In genomic region chr2:103899713-103900112, GRCm38 (mm10) we compare ENCODE assay signal across 13 mouse cellular contexts. TPM values are rescaled to one million over a fixed set of nuclear protein-coding genes. Genes with fewer than 3 reads are reported as not detected.
DNase-seq lines count a peak whose midpoint lies in the region; ATAC-seq and TF ChIP-seq lines count a peak whose summit lies in the region.
"Had no signal": no experiment of that assay in that cellular context is flagged by ENCODE, and none has a peak within 500 bp of the region (broad histone marks: within the 10 kb centered on the region; RNA-seq: fewer than 3 reads in every experiment).

No protein-coding gene starts in this region.

- no peaks in the 10 kb centered on the region for H3K79me2 ChIP-seq in liver, adult 2 months (ENCODE audit: control insufficient read depth, insufficient read depth, low read length)

- no peak for ATAC-seq in forebrain, postnatal 0 days
- ATAC-seq in liver, embryonic 11.5 days (replicated peaks; ENCODE audit: low FRiP score) = no peak
- ATAC-seq in liver, embryonic 16.5 days (ENCODE audit: low read depth) = no peak
- ATAC-seq: hindbrain, postnatal 0 days had no signal

- H3K27ac ChIP-seq in forebrain, embryonic 10.5 days = 0 out of 2 replicates have a peak overlapping the region, but pooled peaks have one; percentile 15
- no peak overlapping the region for H3K27ac ChIP-seq in forebrain, postnatal 0 days (ENCODE audit: low read depth, low read length)
- no peak overlapping the region for H3K27ac ChIP-seq in liver, adult 2 months (replicated peaks; ENCODE audit: insufficient read depth, low read depth, low read length)
- H3K27ac ChIP-seq in liver, embryonic 11.5 days (ENCODE audit: low read depth, low read length) = no peak overlapping the region
- peak overlapping the region; percentile 77 for H3K27ac ChIP-seq in liver, embryonic 16.5 days (ENCODE audit: low read length)
- H3K27ac ChIP-seq: hindbrain, postnatal 0 days; midbrain, embryonic 10.5 days; neural tube, embryonic 12.5 days; stomach, embryonic 15.5 days had no signal

- no peak overlapping the region for H3K9ac ChIP-seq in forebrain, postnatal 0 days
- H3K9ac ChIP-seq in liver, adult 2 months (ENCODE audit: low read depth, low read length) = no peak overlapping the region
- H3K9ac ChIP-seq in liver, embryonic 11.5 days (ENCODE audit: low read depth, low read length) = no peak overlapping the region
- H3K9ac ChIP-seq in liver, embryonic 16.5 days (ENCODE audit: low read depth, low read length) = peak overlapping the region; percentile 62
- H3K9ac ChIP-seq: neural tube, embryonic 12.5 days; stomach, embryonic 15.5 days had no signal

- H3K4me1 ChIP-seq in forebrain, embryonic 10.5 days = peaks cover 52% of the 10 kb centered on the region
- no peaks in the 10 kb centered on the region for H3K4me1 ChIP-seq in forebrain, postnatal 0 days (ENCODE audit: insufficient read depth)
- no peaks in the 10 kb centered on the region for H3K4me1 ChIP-seq in liver, adult 2 months (ENCODE audit: control insufficient read depth, insufficient read depth, low read length)
- peaks cover 72% of the 10 kb centered on the region for H3K4me1 ChIP-seq in liver, embryonic 11.5 days (replicated peaks; ENCODE audit: control insufficient read depth, insufficient read depth, low read length)
- H3K4me1 ChIP-seq in liver, embryonic 16.5 days (ENCODE audit: control insufficient read depth, low read depth, low read length) = peaks cover 76% of the 10 kb centered on the region

- intact Hi-C loops in heart, postnatal 14 days (cut with DNase I) = loop anchor here (2.0 kb wide), 1 partner anchor 71 kb away; no protein-coding TSS in a partner anchor

- 93% methylated on average over 6 of the region's 6 CpGs for WGBS in forebrain, embryonic 10.5 days
- WGBS in forebrain, postnatal 0 days = 57% methylated on average over 6 of the region's 6 CpGs
- 62% methylated on average over 6 of the region's 6 CpGs for WGBS in liver, adult 2 months
- 90% methylated on average over 6 of the region's 6 CpGs for WGBS in liver, embryonic 11.5 days
- WGBS in liver, embryonic 16.5 days (ENCODE audit: insufficient replicate concordance) = 86% methylated on average over 6 of the region's 6 CpGs

- no peak overlapping the region for H3K4me2 ChIP-seq in forebrain, postnatal 0 days (ENCODE audit: low read depth)
- no peak overlapping the region for H3K4me2 ChIP-seq in liver, embryonic 11.5 days
- H3K4me2 ChIP-seq in liver, embryonic 16.5 days (ENCODE audit: low read depth, low read length) = peak overlapping the region; percentile 58
- H3K4me2 ChIP-seq: neural tube, embryonic 12.5 days; stomach, embryonic 15.5 days had no signal

- H3K4me3 ChIP-seq in forebrain, embryonic 10.5 days = no peak overlapping the region
- no peak overlapping the region for H3K4me3 ChIP-seq in forebrain, postnatal 0 days (ENCODE audit: low read depth, low read length)
- no peak overlapping the region for H3K4me3 ChIP-seq in liver, adult 2 months (ENCODE audit: insufficient read depth, low read depth, low read length)
- H3K4me3 ChIP-seq in liver, embryonic 11.5 days (ENCODE audit: low read depth, low read length) = no peak overlapping the region
- H3K4me3 ChIP-seq in liver, embryonic 16.5 days (ENCODE audit: low read depth, low read length) = peak overlapping the region; percentile 55
- H3K4me3 ChIP-seq: midbrain, embryonic 10.5 days; neural tube, embryonic 12.5 days; stomach, embryonic 15.5 days had no signal

- no peaks in the 10 kb centered on the region for H3K9me3 ChIP-seq in forebrain, embryonic 10.5 days
- no peaks in the 10 kb centered on the region for H3K9me3 ChIP-seq in forebrain, postnatal 0 days (ENCODE audit: low read length)
- no peaks in the 10 kb centered on the region for H3K9me3 ChIP-seq in liver, embryonic 11.5 days (ENCODE audit: control insufficient read depth, low read length)
- H3K9me3 ChIP-seq in liver, embryonic 16.5 days (replicated peaks; ENCODE audit: control insufficient read depth, low read length) = no peaks in the 10 kb centered on the region
- H3K9me3 ChIP-seq: midbrain, embryonic 10.5 days; neural tube, embryonic 12.5 days; stomach, embryonic 15.5 days had no signal

- H3K36me3 ChIP-seq in forebrain, embryonic 10.5 days (replicated peaks) = no peaks in the 10 kb centered on the region
- no peaks in the 10 kb centered on the region for H3K36me3 ChIP-seq in forebrain, postnatal 0 days (ENCODE audit: insufficient read depth)
- H3K36me3 ChIP-seq in liver, adult 2 months (ENCODE audit: control insufficient read depth, insufficient read depth, low read length) = no peaks in the 10 kb centered on the region
- H3K36me3 ChIP-seq in liver, embryonic 11.5 days (ENCODE audit: control insufficient read depth, insufficient read depth, low read length) = no peaks in the 10 kb centered on the region
- H3K36me3 ChIP-seq in liver, embryonic 16.5 days (ENCODE audit: control insufficient read depth, insufficient read depth) = no peaks in the 10 kb centered on the region
- H3K36me3 ChIP-seq: midbrain, embryonic 10.5 days; neural tube, embryonic 12.5 days; stomach, embryonic 15.5 days had no signal

- TF ChIP-seq POLR2A in liver, adult 2 months (IDR thresholded peaks at IDR 0.05; ENCODE audit: extremely low read depth, insufficient read depth, low read length) = no peak

- H3K27me3 ChIP-seq in forebrain, embryonic 10.5 days (ENCODE audit: poor library complexity, severe bottlenecking) = peaks cover 13% of the 10 kb centered on the region; the same call in 1 of the 2 replicates
- H3K27me3 ChIP-seq in forebrain, postnatal 0 days (ENCODE audit: insufficient read depth, low read length) = no peaks in the 10 kb centered on the region
- no peaks in the 10 kb centered on the region for H3K27me3 ChIP-seq in liver, adult 2 months (ENCODE audit: control insufficient read depth, insufficient read depth, low read length)
- no peaks in the 10 kb centered on the region for H3K27me3 ChIP-seq in liver, embryonic 11.5 days (replicated peaks; ENCODE audit: control insufficient read depth, insufficient read depth, low read length)
- H3K27me3 ChIP-seq in liver, embryonic 16.5 days (ENCODE audit: control insufficient read depth, insufficient read depth, low read depth, low read length) = no peaks in the 10 kb centered on the region
- H3K27me3 ChIP-seq: neural tube, embryonic 12.5 days; stomach, embryonic 15.5 days had no signal

- TF ChIP-seq CTCF in forebrain, postnatal 0 days (IDR thresholded peaks at IDR 0.05; ENCODE audit: low read depth) = no peak
- TF ChIP-seq CTCF in liver, adult 2 months (IDR thresholded peaks at IDR 0.05; ENCODE audit: low read depth, low read length) = no peak

- DNase-seq in forebrain, embryonic 10.5 days (ENCODE audit: extremely low spot score, low spot score) = no peak
- DNase-seq in forebrain, postnatal 0 days = no peak
- DNase-seq in liver, adult 2 months (ENCODE audit: extremely low read depth, low read depth, low spot score) = peak; percentile 49
- DNase-seq in liver, embryonic 11.5 days (ENCODE audit: low spot score) = no peak
- peak; percentile 37 to 60 for DNase-seq in heart, postnatal 14 days
- no peak for DNase-seq in urinary bladder, adult 2 months (ENCODE audit: low spot score)
- DNase-seq: cerebellum, adult 11-12 months; layer of hippocampus, adult 9-11 months had no signal

RNA-seq across cellular contexts. Expression of gene Lmo2, which starts 58.1 kb away (rescaled TPM):
- 24.3 and 26.4 TPM in 2 replicates for polyA plus RNA-seq in forebrain, embryonic 10.5 days (2016; fragmentation: Nextera tagmentation; extraction: Ambion mirVana)
- total RNA-seq in forebrain, postnatal 0 days (2014; rRNA removed) = 19.9 and 23.8 TPM in 2 replicates
- 26.9 and 27.8 TPM in 2 replicates for polyA plus RNA-seq in forebrain, postnatal 0 days (2015; fragmentation: Nextera tagmentation; extraction: Ambion mirVana)
- 4.5 and 5.1 TPM in 2 replicates for total RNA-seq in liver, adult 2 months (2014; rRNA removed)
- 2.4 and 3.8 TPM in 2 replicates for polyA plus RNA-seq in liver, adult 2 months (2012; rRNA removed)
- polyA plus RNA-seq in liver, embryonic 11.5 days (2014; fragmentation: Nextera tagmentation; extraction: Ambion mirVana) = 185 and 191 TPM in 2 replicates
- 10 to 100 TPM; 16.9 to 22.2 TPM for total RNA-seq in heart, postnatal 14 days (2021)
- 126 and 128 TPM in 2 replicates for polyA plus RNA-seq in liver, embryonic 16.5 days (2015; fragmentation: Nextera tagmentation; extraction: Ambion mirVana)
- 36.3 and 37.0 TPM in 2 replicates for polyA plus RNA-seq in urinary bladder, adult 2 months (2012; rRNA removed)

Comparison
In these comparisons a context has a peak if more than half of its experiments do, and no peak if none do; other contexts are left out.
1. DNase-seq: peak in liver, adult 2 months (single experiment) and heart, postnatal 14 days (2 of 2); none in forebrain, embryonic 10.5 days (single experiment), forebrain, postnatal 0 days (single experiment), liver, embryonic 11.5 days (single experiment) and urinary bladder, adult 2 months (single experiment).
2. H3K27ac ChIP-seq: peak in forebrain, embryonic 10.5 days (single experiment) and liver, embryonic 16.5 days (single experiment); none in forebrain, postnatal 0 days (single experiment), liver, adult 2 months (single experiment) and liver, embryonic 11.5 days (single experiment).